Mouse (Mus musculus) CH12.LX (cell line): ENCODE measurements around the gene Gfy. TPM values are rescaled to one million over a fixed set of nuclear protein-coding genes. Genes with fewer than 3 reads are reported as not detected.

Source experiments
- DNase-seq: peaks from one replicate; pipeline ENCODE4 v3.0.0-alpha.2; 2013; ENCODE audit errors: extremely low read depth
- H3K27ac ChIP-seq: 2 replicates; pipeline ENCODE4 v1.5.1; 2012; ENCODE audit warnings: low read depth, mild to moderate bottlenecking, control low read depth, moderate library complexity; ENCODE audit not compliant: insufficient read depth
- H3K27me3 ChIP-seq: replicated peaks from 2 replicates; pipeline ENCODE3; 2012; ENCODE audit warnings: inconsistent platforms
- H3K36me3 ChIP-seq, 2 experiments: replicated peaks in 1 of 2; 2 replicates each; pipeline versions ENCODE3 to v1.6.1; 2012; ENCODE audit warnings: inconsistent platforms in 1 of 2, low read length in 1 of 2, mild to moderate bottlenecking in 1 of 2, mixed read lengths in 1 of 2, moderate library complexity in 1 of 2; ENCODE audit not compliant: control insufficient read depth in 1 of 2, insufficient read depth in 1 of 2
- H3K4me1 ChIP-seq, 2 experiments: 2 replicates each; pipeline ENCODE4 v1.6.1; 2012; ENCODE audit warnings: inconsistent platforms in 1 of 2, moderate library complexity in 1 of 2; ENCODE audit not compliant: insufficient read depth in 2 of 2, control insufficient read depth in 1 of 2
- H3K4me2 ChIP-seq: 2 replicates; pipeline ENCODE4 v1.6.1; 2012; ENCODE audit warnings: low read depth, mild to moderate bottlenecking, control low read depth; ENCODE audit not compliant: poor library complexity, insufficient read depth, severe bottlenecking
- H3K4me3 ChIP-seq, 3 experiments: fragments of 150-350 bp in 1 of 3; sonication (generic) in 1 of 3; replicated peaks in 1 of 3; 2 replicates each; pipeline versions ENCODE3 to v1.5.1; 2011 to 2012; ENCODE audit warnings: low read depth in 2 of 3, low read length in 2 of 3, mild to moderate bottlenecking in 2 of 3, moderate library complexity in 2 of 3, control low read depth in 1 of 3, improper control_type of control experiment in 1 of 3, inconsistent platforms in 1 of 3, mixed read lengths in 1 of 3; ENCODE audit not compliant: poor library complexity in 1 of 3
- H3K79me2 ChIP-seq: replicated peaks from 2 replicates; pipeline ENCODE4 v1.6.1; 2012; ENCODE audit warnings: mild to moderate bottlenecking, moderate library complexity; ENCODE audit not compliant: control insufficient read depth, poor library complexity, insufficient read depth, severe bottlenecking; ENCODE audit errors: extremely low read depth
- H3K9ac ChIP-seq: 2 replicates; pipeline ENCODE4 v1.6.1; 2012; ENCODE audit warnings: low read depth, mild to moderate bottlenecking, control low read depth, moderate library complexity; ENCODE audit not compliant: insufficient read depth
- H3K9me3 ChIP-seq: replicated peaks from 2 replicates; pipeline ENCODE3; 2012; ENCODE audit warnings: low read length, inconsistent platforms, mixed read lengths
- CHD2 ChIP-seq: IDR thresholded peaks from 2 replicates; pipeline ENCODE4 v1.6.1; 2011; ENCODE audit warnings: low read length, improper control_type of control experiment
- ETS1 ChIP-seq: conservative IDR thresholded peaks from 2 replicates; pipeline ENCODE4 v1.6.1; 2012; ENCODE audit warnings: low read depth, mild to moderate bottlenecking, inconsistent platforms, low read length, improper control_type of control experiment, moderate library complexity
- HCFC1 ChIP-seq: IDR thresholded peaks from 2 replicates; pipeline ENCODE4 v1.6.1; 2012; ENCODE audit warnings: low read depth, mild to moderate bottlenecking, inconsistent platforms, low read length, improper control_type of control experiment
- JUN ChIP-seq: IDR thresholded peaks from 2 replicates; pipeline ENCODE4 v1.6.1; 2011; ENCODE audit warnings: low read depth, mild to moderate bottlenecking, low read length, improper control_type of control experiment, moderate library complexity; ENCODE audit not compliant: insufficient read depth
- JUND ChIP-seq: conservative IDR thresholded peaks from 2 replicates; pipeline ENCODE4 v1.6.1; 2011; ENCODE audit warnings: low read depth, low read length, improper control_type of control experiment
- KAT2A ChIP-seq: IDR thresholded peaks from 2 replicates; pipeline ENCODE4 v1.6.1; 2012; ENCODE audit warnings: low read length, improper control_type of control experiment, inconsistent platforms; ENCODE audit not compliant: insufficient replicate concordance
- MAX ChIP-seq: IDR thresholded peaks from 2 replicates; pipeline ENCODE4 v1.6.1; 2011; ENCODE audit warnings: low read length, improper control_type of control experiment
- MAZ ChIP-seq: IDR thresholded peaks from 2 replicates; pipeline ENCODE4 v1.6.1; 2012; ENCODE audit warnings: low read depth, mild to moderate bottlenecking, inconsistent platforms, low read length, improper control_type of control experiment, moderate library complexity
- MYC ChIP-seq: IDR thresholded peaks from 2 replicates; pipeline ENCODE4 v1.6.1; 2011; ENCODE audit warnings: low read depth, mild to moderate bottlenecking, improper control_type of control experiment, low read length
- NRF1 ChIP-seq: IDR thresholded peaks from 2 replicates; pipeline ENCODE4 v1.6.1; 2014; ENCODE audit warnings: low read depth, mild to moderate bottlenecking, inconsistent platforms, low read length, improper control_type of control experiment, moderate library complexity
- POLR2A ChIP-seq: IDR thresholded peaks from 2 replicates; pipeline ENCODE4 v1.6.1; 2011; ENCODE audit warnings: low read depth, mild to moderate bottlenecking, improper control_type of control experiment, low read length
- POLR2AphosphoS2 ChIP-seq: IDR thresholded peaks from 2 replicates; pipeline ENCODE4 v1.6.1; 2011; ENCODE audit warnings: low read depth, low read length, improper control_type of control experiment
- SMC3 ChIP-seq: IDR thresholded peaks from 2 replicates; pipeline ENCODE4 v1.6.1; 2011; ENCODE audit warnings: low read depth, low read length, improper control_type of control experiment
- TBP ChIP-seq: conservative IDR thresholded peaks from 2 replicates; pipeline ENCODE4 v1.6.1; 2011; ENCODE audit warnings: low read depth, low read length, improper control_type of control experiment
- TCF12 ChIP-seq: IDR thresholded peaks from 2 replicates; pipeline ENCODE4 v1.6.1; 2014; ENCODE audit warnings: low read depth, mild to moderate bottlenecking, inconsistent platforms, low read length, improper control_type of control experiment
- dilution Hi-C: fragments of 300-500 bp; cut with MboI; formaldehyde crosslinking; loops from 2 replicates; pipeline ENCODE4 v1.14.3; 2020; ENCODE audit warnings: low sequenced_read_pairs; ENCODE audit not compliant: extremely low pct_unique_long_range_greater_than_20kb, extremely low pct_ligation_motif_present
- in situ Hi-C: fragments of 300-500 bp; cut with MboI; formaldehyde crosslinking; loops from 3 replicates; pipeline ENCODE4 v1.14.3; 2019; ENCODE audit warnings: low sequenced_read_pairs, low pct_ligation_motif_present, low pct_unique_long_range_greater_than_20kb, mixed read lengths
- polyA plus RNA-seq: library from polyadenylated mRNA; unstranded; fragments of >175 nt; gene quantifications from 2 replicates; pipeline ENCODE4 v1.2.1, GENCODE M21; 2012; ENCODE audit warnings: low read depth; ENCODE audit not compliant: insufficient read length
- total RNA-seq, 2 experiments: library from RNA; depleted of rRNA; stranded (reverse); fragments of 300-350 nt in 1 of 2; fragments of >200 nt in 1 of 2; gene quantifications; 2 replicates each; pipeline ENCODE4 v1.2.3; 2012 to 2014

The Gfy gene
- total and polyA plus RNA-seq, 3 experiments = not detected

DNA sequence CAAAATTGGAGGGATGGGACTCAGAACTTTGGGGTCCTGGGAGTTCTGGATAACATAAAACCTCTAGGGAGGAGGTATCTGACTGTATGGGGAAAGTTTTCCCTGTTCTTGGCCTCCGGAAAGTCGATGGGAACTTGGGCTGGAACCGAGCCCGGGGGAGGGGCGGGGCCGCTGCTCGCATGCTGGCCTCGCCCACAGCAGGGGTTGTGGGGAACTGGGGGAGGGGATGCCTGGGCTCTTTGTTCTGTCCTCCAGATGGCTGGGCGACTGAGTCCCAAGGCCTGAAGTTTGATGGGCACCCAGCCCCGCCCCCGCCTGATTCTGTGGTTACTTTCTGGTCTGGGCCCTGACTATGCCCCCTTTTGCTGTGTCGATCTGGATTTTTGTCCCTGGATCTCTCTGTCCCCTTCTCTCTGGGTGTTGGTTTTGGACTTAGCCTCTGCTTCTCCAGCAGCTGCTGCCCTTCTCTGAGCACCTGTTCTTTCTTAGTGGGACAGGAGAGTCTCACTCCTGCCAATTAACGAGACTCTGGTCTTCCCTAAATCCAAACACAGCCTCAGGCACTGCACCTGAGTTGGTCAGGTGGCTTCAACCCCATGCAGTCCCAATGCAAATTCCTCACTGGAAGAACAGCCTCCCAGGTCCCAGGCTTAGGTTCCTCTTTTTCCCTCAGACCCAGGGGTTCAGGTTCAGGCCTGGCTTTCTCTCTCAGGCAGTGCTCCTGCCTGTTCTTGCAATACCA, 37.2 kb upstream of the Gfy start:
- no peak overlapping the region for H3K27ac ChIP-seq
- H3K79me2 ChIP-seq = no peaks in the 10 kb centered on the region
- dilution Hi-C loops (no loop called here), in situ Hi-C loops (no loop called here)
- no peak for TF ChIP-seq TBP
- peak; percentile 43; the same call in 1 of the 2 replicates for TF ChIP-seq CHD2
- DNase-seq = no peak
- no peak overlapping the region for H3K4me2 ChIP-seq
- H3K27me3 ChIP-seq = peaks cover 3% of the 10 kb centered on the region
- H3K9me3 ChIP-seq = no peaks in the 10 kb centered on the region
- H3K4me1 ChIP-seq = peaks cover 17 to 53% of the 10 kb centered on the region in 2 experiments
- H3K36me3 ChIP-seq = no peaks in the 10 kb centered on the region
- no peak overlapping the region for H3K9ac ChIP-seq
- H3K4me3 ChIP-seq = no peak overlapping the region

- Histone ChIP-seq H3K9ac (no peak within 1 kb of the TSS), H3K9me3 (no peaks in the 10 kb centered on the region), H3K36me3 (no peaks in the 10 kb centered on the region), H3K27ac (no peak within 1 kb of the TSS), H3K4me2 (no peak within 1 kb of the TSS), H3K4me1 (peaks cover 16 to 53% of the 10 kb centered on the region in 2 experiments)
- in situ Hi-C loops = no loop called here
- DNase-seq = no peak
- TF ChIP-seq MAX = no peak
- no peak for TF ChIP-seq POLR2AphosphoS2
- no peak for TF ChIP-seq NRF1
- TF ChIP-seq JUND = no peak
- TF ChIP-seq MAZ = no peak
- no peak for TF ChIP-seq HCFC1
- TF ChIP-seq TCF12 = no peak
- TF ChIP-seq ETS1 = no peak
- TF ChIP-seq POLR2A = no peak
- no peak for TF ChIP-seq JUN
- TF ChIP-seq SMC3 = no peak
- TF ChIP-seq KAT2A = no peak
- TF ChIP-seq MYC = no peak
- TF ChIP-seq, all 38 proteins: peak for 0
- H3K79me2 ChIP-seq = no peaks in the 10 kb centered on the region
- no peak within 1 kb of the TSS for H3K4me3 ChIP-seq
- dilution Hi-C loops = no loop called here
- peaks cover 11% of the 10 kb centered on the region for H3K27me3 ChIP-seq
Observed at GRCm38 (mm10) chr7:45215673-45216441, 36.5 kb upstream of the Gfy start, which contains the start of gene Tead2. Tead2 (plus strand) TSS chr7:45215753.
